Mouse (Mus musculus): Measurements from ENCODE around the gene Gm20662. TPM values are rescaled to one million over a fixed set of nuclear protein-coding genes. Genes with fewer than 3 reads are reported as not detected.

Gene Gm20662
- polyA plus RNA-seq, 1 experiment from 2014 or later = not detected

DNA sequence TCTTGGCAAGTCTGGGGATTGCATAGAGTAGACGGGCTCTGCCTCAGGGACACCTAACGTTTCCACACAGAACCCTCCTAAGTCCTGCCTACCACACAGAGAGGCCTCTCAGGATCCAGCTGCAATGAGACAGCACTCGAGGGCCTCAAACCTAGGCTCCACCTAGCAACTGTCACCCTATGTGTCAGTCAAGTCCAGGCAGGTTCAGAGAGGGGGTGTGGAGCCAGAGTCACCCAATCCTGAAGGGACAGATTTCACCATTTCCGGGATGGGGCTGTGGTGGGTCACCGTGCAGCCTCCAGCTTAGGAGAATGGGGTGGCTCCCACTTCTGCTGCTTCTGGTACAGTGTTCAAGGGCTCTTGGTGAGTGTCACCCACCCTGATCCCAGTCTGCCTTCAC, 84.0 kb downstream of the Gm20662 start, which contains the start of gene Mst1:
Gene Mst1 (plus strand): TSS at position 269 of the 400 bp plus-strand sequence.
- Histone ChIP-seq H3K4me1 (ENCODE audit: control insufficient read depth, insufficient read depth, low read length) (peaks cover 7% of the 10 kb centered on the region), H3K4me3 (ENCODE audit: low read depth, low read length) (peak within 1 kb of the TSS; percentile 87), H3K9ac (replicated peaks; ENCODE audit: low read depth, low read length) (peak within 1 kb of the TSS; percentile 89; the same call in 1 of the 2 replicates), H3K36me3 (ENCODE audit: control insufficient read depth, insufficient read depth, low read length) (peaks cover 6% of the 10 kb centered on the region; the same call in 1 of the 2 replicates), H3K27me3 (ENCODE audit: control insufficient read depth, insufficient read depth, low read length) (peaks cover 13% of the 10 kb centered on the region), H3K4me2 (ENCODE audit: low read depth, low read length) (peak within 1 kb of the TSS; percentile 93), H3K9me3 (ENCODE audit: control insufficient read depth, low read length) (no peaks in the 10 kb centered on the region), H3K27ac (ENCODE audit: low read depth, low read length) (no peak within 1 kb of the TSS)
- 80% methylated on average over 5 of the region's 5 CpGs for WGBS
- ATAC-seq (ENCODE audit: low read depth) = no peak

DNA sequence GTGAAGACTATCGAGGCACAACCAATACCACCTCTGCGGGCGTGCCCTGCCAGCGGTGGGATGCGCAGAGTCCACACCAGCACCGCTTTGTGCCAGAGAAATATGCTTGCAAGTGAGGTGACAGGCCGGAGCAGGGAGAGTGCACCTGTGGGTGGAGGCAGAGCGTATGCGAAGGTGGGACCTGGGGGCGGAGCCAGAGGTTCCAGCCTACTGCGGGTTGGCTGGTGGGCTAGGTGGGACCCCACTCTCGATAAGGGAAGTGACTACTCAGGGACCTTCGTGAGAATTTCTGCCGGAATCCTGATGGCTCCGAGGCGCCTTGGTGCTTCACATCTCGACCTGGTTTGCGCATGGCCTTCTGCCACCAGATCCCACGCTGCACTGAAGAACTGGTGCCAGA, 86.4 kb downstream of the Gm20662 start:
- Histone ChIP-seq H3K27me3 (ENCODE audit: control insufficient read depth, insufficient read depth, low read length) (peaks cover 13% of the 10 kb centered on the region), H3K27ac (ENCODE audit: low read depth, low read length) (no peak overlapping the region), H3K9ac (replicated peaks; ENCODE audit: low read depth, low read length) (0 out of 2 replicates have a peak overlapping the region, but pooled peaks have one; percentile 16), H3K4me2 (ENCODE audit: low read depth, low read length) (no peak overlapping the region), H3K36me3 (ENCODE audit: control insufficient read depth, insufficient read depth, low read length) (peaks cover 25% of the 10 kb centered on the region), H3K4me3 (ENCODE audit: low read depth, low read length) (no peak overlapping the region), H3K4me1 (ENCODE audit: control insufficient read depth, insufficient read depth, low read length) (peaks cover 7% of the 10 kb centered on the region), H3K9me3 (ENCODE audit: control insufficient read depth, low read length) (no peaks in the 10 kb centered on the region)
- ATAC-seq (ENCODE audit: low read depth) = no peak
- 8% methylated on average over 19 of the region's 19 CpGs for WGBS

DNA sequence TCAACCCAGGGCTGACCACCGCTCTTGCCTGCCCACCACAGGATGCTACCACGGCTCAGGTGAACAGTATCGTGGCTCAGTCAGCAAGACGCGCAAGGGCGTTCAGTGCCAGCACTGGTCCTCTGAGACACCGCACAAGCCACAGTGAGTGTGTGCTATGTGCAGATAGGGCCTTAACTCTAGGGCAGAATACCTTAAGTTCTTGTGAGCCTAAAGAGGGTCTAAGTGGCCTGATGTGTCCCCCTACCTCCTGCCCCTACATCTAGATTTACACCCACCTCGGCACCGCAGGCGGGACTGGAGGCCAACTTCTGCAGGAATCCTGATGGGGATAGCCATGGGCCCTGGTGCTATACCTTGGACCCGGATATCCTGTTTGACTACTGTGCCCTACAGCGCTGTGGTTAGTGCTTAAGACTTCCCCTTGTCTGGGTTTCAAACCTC, 86.9 kb downstream of the Gm20662 start, which contains the start of gene Rnf123:
Gene Rnf123 (minus strand): TSS at position 359 of the 444 bp plus-strand sequence.
- H3K9ac ChIP-seq (replicated peaks; ENCODE audit: low read depth, low read length) = 0 out of 2 replicates have a peak within 1 kb of the TSS, but pooled peaks have one; percentile 16

DNA sequence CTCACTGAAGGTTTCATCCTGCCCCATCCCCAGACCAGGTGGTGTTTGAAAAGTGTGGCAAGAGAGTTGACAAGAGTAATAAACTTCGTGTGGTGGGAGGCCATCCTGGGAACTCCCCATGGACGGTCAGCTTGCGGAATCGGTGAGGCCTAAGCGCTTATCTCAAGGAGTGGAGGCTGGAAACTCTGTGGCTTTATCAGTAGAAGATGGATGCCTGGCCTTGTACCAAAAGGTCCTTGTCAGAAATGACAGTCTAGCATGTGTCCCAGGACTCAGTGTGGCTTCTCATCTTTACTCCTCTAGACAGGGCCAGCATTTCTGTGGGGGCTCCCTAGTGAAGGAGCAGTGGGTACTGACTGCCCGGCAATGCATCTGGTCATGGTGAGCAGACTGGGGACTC, 87.4 kb downstream of the Gm20662 start:
- Histone ChIP-seq H3K27ac (ENCODE audit: low read depth, low read length) (no peak overlapping the region), H3K9me3 (ENCODE audit: control insufficient read depth, low read length) (no peaks in the 10 kb centered on the region), H3K27me3 (ENCODE audit: control insufficient read depth, insufficient read depth, low read length) (peaks cover 13% of the 10 kb centered on the region), H3K36me3 (ENCODE audit: control insufficient read depth, insufficient read depth, low read length) (peaks cover 35% of the 10 kb centered on the region), H3K4me1 (ENCODE audit: control insufficient read depth, insufficient read depth, low read length) (peaks cover 2% of the 10 kb centered on the region), H3K4me2 (ENCODE audit: low read depth, low read length) (no peak overlapping the region), H3K9ac (replicated peaks; ENCODE audit: low read depth, low read length) (no peak overlapping the region), H3K4me3 (ENCODE audit: low read depth, low read length) (no peak overlapping the region)
- WGBS = 82% methylated on average over 6 of the region's 6 CpGs
- ATAC-seq (ENCODE audit: low read depth) = no peak

More for the DNA sequence above, 86.9 kb downstream of the Gm20662 start, which contains the start of gene Rnf123:
- Histone ChIP-seq H3K4me3 (ENCODE audit: low read depth, low read length) (no peak within 1 kb of the TSS), H3K4me2 (ENCODE audit: low read depth, low read length) (no peak within 1 kb of the TSS), H3K9me3 (ENCODE audit: control insufficient read depth, low read length) (no peaks in the 10 kb centered on the region), H3K27me3 (ENCODE audit: control insufficient read depth, insufficient read depth, low read length) (peaks cover 13% of the 10 kb centered on the region), H3K36me3 (ENCODE audit: control insufficient read depth, insufficient read depth, low read length) (peaks cover 30% of the 10 kb centered on the region), H3K4me1 (ENCODE audit: control insufficient read depth, insufficient read depth, low read length) (peaks cover 7% of the 10 kb centered on the region), H3K27ac (ENCODE audit: low read depth, low read length) (no peak within 1 kb of the TSS)
- no peak for ATAC-seq (ENCODE audit: low read depth)
- 33% methylated on average over 12 of the region's 12 CpGs for WGBS

DNA sequence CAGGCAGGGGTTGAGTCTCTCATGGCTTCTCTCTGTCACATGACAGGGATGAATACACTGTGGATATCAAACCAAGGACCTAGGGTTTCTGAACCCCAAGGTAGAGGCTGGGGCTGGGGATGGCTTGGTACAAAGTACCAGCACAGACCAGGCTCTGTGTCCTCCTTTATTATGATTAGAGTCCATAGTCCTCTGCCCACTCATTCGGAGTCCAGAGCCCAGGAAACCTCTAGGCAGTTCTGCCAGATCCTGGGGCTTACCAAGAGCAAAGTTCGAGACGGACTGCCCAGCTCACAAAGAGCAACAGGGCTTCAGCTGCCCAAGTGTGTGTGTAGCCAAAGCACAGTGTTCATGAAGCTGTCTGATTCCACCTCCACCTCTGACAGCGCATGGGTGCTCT, 89.1 kb downstream of the Gm20662 start:
- Histone ChIP-seq H3K4me3 (ENCODE audit: low read depth, low read length) (no peak overlapping the region), H3K9ac (replicated peaks; ENCODE audit: low read depth, low read length) (no peak overlapping the region), H3K4me1 (ENCODE audit: control insufficient read depth, insufficient read depth, low read length) (no peaks in the 10 kb centered on the region), H3K27me3 (ENCODE audit: control insufficient read depth, insufficient read depth, low read length) (peaks cover 13% of the 10 kb centered on the region), H3K4me2 (ENCODE audit: low read depth, low read length) (no peak overlapping the region), H3K27ac (ENCODE audit: low read depth, low read length) (no peak overlapping the region), H3K36me3 (ENCODE audit: control insufficient read depth, insufficient read depth, low read length) (peaks cover 51% of the 10 kb centered on the region), H3K9me3 (ENCODE audit: control insufficient read depth, low read length) (no peaks in the 10 kb centered on the region)
- 93% methylated on average over 4 of the region's 4 CpGs for WGBS
- no peak for ATAC-seq (ENCODE audit: low read depth)

DNA sequence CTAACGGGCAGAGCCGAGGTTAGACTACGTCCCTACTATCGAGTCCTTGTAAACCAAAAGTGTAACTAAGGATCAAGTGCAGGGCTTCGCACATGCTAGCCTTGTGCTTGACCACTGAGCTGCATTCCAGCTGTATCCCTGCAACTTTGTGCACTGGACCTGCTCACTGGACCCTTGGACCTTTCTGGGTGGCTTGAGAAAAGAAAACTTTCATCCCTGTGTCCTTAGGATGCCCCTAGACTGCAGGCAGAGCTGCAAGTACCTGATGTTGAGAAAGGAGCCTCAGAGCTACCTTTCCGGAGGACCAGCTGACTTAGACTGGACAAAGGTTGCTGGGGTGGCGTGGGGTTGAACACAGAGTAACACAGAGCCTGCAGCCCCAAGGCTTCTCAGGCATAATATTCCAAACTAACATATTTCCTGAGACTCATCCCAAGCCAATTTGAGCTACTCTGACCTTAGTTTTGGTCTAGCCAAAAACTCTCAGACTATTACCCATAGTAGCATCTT, 94.5 kb downstream of the Gm20662 start:
- WGBS = 94% methylated on average over 7 of the region's 7 CpGs
- no peak for ATAC-seq (ENCODE audit: low read depth)
- H3K36me3 ChIP-seq (ENCODE audit: control insufficient read depth, insufficient read depth, low read length) = peaks cover 59% of the 10 kb centered on the region

DNA sequence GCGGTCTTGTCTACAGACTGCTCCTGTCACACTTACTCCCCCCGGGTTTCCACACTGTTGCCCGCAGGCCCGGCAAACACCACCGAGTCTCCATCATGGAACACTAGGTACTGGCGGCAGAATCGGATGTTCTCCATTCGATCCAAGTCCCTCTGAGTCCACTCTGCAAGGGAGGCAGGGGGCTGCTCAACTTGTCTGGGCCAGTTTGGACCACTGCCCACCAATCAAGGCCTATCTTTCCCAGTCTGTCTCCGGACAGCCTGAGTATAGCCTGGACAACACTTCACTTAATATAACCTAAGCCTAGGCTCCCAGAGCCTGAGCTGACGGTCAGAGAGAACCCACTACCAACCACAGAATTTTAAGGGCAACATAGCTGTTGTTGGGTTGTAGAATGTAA, 97.4 kb downstream of the Gm20662 start:
- H3K36me3 ChIP-seq (ENCODE audit: control insufficient read depth, insufficient read depth, low read length) = peaks cover 46% of the 10 kb centered on the region
- peak overlapping the region; percentile 62 for H3K4me2 ChIP-seq (ENCODE audit: low read depth, low read length)
- peaks cover 13% of the 10 kb centered on the region for H3K4me1 ChIP-seq (ENCODE audit: control insufficient read depth, insufficient read depth, low read length)
- peak overlapping the region; percentile 67 for H3K4me3 ChIP-seq (ENCODE audit: low read depth, low read length)
- H3K27me3 ChIP-seq (ENCODE audit: control insufficient read depth, insufficient read depth, low read length) = no peaks in the 10 kb centered on the region
- H3K9ac ChIP-seq (replicated peaks; ENCODE audit: low read depth, low read length) = peak overlapping the region; percentile 72
- no peak for ATAC-seq (ENCODE audit: low read depth)
- no peak overlapping the region for H3K27ac ChIP-seq (ENCODE audit: low read depth, low read length)
- H3K9me3 ChIP-seq (ENCODE audit: control insufficient read depth, low read length) = no peaks in the 10 kb centered on the region
- 69% methylated on average over 10 of the region's 10 CpGs for WGBS

More for the DNA sequence above, 94.5 kb downstream of the Gm20662 start:
- H3K9me3 ChIP-seq (ENCODE audit: control insufficient read depth, low read length) = no peaks in the 10 kb centered on the region
- H3K27me3 ChIP-seq (ENCODE audit: control insufficient read depth, insufficient read depth, low read length) = no peaks in the 10 kb centered on the region
- H3K4me2 ChIP-seq (ENCODE audit: low read depth, low read length) = no peak overlapping the region
- H3K27ac ChIP-seq (ENCODE audit: low read depth, low read length) = no peak overlapping the region
- no peak overlapping the region for H3K9ac ChIP-seq (replicated peaks; ENCODE audit: low read depth, low read length)
- no peak overlapping the region for H3K4me3 ChIP-seq (ENCODE audit: low read depth, low read length)
- H3K4me1 ChIP-seq (ENCODE audit: control insufficient read depth, insufficient read depth, low read length) = peaks cover 9% of the 10 kb centered on the region

DNA sequence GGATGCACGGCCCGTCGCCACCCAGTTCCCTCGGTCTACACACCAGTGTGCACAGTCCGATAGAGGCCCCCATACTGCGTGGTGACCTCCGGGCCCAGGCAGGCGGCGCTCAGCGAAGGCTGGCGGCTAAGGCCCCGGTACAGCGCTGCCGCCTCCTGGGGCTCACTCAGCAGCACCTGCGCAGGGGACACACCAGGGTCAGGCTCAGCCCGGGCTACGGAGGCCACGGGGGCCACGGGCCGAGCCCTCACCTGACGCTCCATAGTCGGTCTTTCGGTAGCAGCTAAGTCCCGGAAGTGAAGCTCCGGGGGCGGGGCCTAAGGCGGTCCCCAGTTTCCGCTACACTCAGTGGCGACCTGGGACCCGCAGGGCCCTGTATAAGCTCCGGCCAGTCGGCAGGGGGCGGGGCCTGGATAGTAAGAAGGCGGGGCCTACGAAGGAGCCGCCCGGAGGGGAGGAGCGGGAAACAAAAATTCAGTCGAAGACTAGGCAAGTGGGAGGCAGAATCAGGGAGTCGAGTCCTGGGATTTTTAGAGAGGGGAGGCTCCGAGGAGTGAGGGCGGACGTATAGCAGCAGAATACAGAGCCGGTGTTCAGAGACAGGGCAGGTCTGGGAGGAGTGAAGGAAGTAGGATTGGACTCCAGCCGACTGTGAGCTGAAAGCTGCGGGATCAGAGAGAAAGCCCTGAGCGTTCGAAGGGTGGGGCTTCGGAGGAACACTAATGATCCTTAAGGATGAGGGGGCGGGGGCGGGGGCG, 98.2 kb downstream of the Gm20662 start, which contains the start of gene Apeh:
Gene Apeh (minus strand): TSS at position 423 of the 758 bp plus-strand sequence.
- H3K27me3 ChIP-seq (ENCODE audit: control insufficient read depth, insufficient read depth, low read length) = no peaks in the 10 kb centered on the region
- H3K36me3 ChIP-seq (ENCODE audit: control insufficient read depth, insufficient read depth, low read length) = peaks cover 44% of the 10 kb centered on the region
- under 1% methylated on average over 52 of the region's 52 CpGs for WGBS
- peaks cover 13% of the 10 kb centered on the region for H3K4me1 ChIP-seq (ENCODE audit: control insufficient read depth, insufficient read depth, low read length)
- ATAC-seq (ENCODE audit: low read depth) = peak; percentile 93
- peak within 1 kb of the TSS; percentile 62 for H3K4me2 ChIP-seq (ENCODE audit: low read depth, low read length)
- peak within 1 kb of the TSS; percentile 72 for H3K9ac ChIP-seq (replicated peaks; ENCODE audit: low read depth, low read length)
- H3K4me3 ChIP-seq (ENCODE audit: low read depth, low read length) = peak within 1 kb of the TSS; percentile 67
- peak within 1 kb of the TSS; percentile 69 for H3K27ac ChIP-seq (ENCODE audit: low read depth, low read length)
- no peaks in the 10 kb centered on the region for H3K9me3 ChIP-seq (ENCODE audit: control insufficient read depth, low read length)

Data from neural tube, embryonic 14.5 days (tissue).